ENCODE assay signal across 8 mouse cellular contexts in the genomic region with DNA sequence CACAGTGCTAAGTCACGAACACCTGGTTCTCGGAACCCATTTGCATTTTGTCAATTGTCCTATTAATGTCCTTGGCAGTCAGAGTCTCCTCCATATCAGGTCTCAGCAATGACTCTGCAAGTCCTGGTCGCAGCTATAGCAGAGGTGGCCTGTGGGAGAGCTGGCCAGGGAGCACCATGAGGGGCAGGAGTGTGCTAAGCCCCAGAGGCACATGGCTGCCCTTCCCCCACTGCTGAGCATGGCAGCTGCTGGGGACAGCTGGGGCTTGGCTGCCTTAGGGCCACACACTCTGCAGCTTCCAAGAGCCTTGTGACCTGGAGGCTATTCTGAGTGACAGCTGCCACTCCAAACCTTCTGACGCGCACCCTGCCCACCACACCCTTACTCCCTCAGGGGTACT. TPM values are rescaled to one million over a fixed set of nuclear protein-coding genes. Genes with fewer than 3 reads are reported as not detected.
A peak's percentile ranks its signal among the peaks of the same experiment; 100 is the strongest.
DNase-seq lines count a peak whose midpoint lies in the region; ATAC-seq and TF ChIP-seq lines count a peak whose summit lies in the region.

No protein-coding gene starts in this region.

- TF ChIP-seq POLR2A in CH12.LX (IDR thresholded peaks at IDR 0.05; ENCODE audit: low read depth, low read length): no peak
- TF ChIP-seq POLR2A in limb, embryonic 14.5 days (IDR thresholded peaks at IDR 0.05; ENCODE audit: borderline replicate concordance, extremely low read depth, insufficient read depth, insufficient read length): no peak

- peak; percentile 43 for ATAC-seq in limb, embryonic 14.5 days (ENCODE audit: low FRiP score, low read depth)

- H3K79me2 ChIP-seq in CH12.LX (replicated peaks; ENCODE audit: control insufficient read depth, extremely low read depth, insufficient read depth, poor library complexity, severe bottlenecking): no peaks in the 10 kb centered on the region

- peaks cover 7% of the 10 kb centered on the region for H3K9me3 ChIP-seq in CH12.LX (replicated peaks; ENCODE audit: low read length)
- H3K9me3 ChIP-seq in limb, embryonic 14.5 days (ENCODE audit: control insufficient read depth, low read length): no peaks in the 10 kb centered on the region

- peak; percentile 17 to 20 for DNase-seq in heart, adult 18-20 months
- no peak for DNase-seq in heart, adult 8-10 months (ENCODE audit: low spot score)
- DNase-seq in CH12.LX (ENCODE audit: extremely low read depth): peak; percentile 21
- DNase-seq in gastrocnemius, adult 8-10 months (ENCODE audit: low spot score in 2 of 2): peak; percentile 74 to 84
- peak; percentile 32 for DNase-seq in limb, embryonic 14.5 days (ENCODE audit: low spot score)
- no peak for DNase-seq in adrenal gland, adult (ENCODE audit: inconsistent age in 2 of 2, low spot score in 1 of 2)
- DNase-seq in urinary bladder, postnatal 10 days (ENCODE audit: low spot score): no peak
- DNase-seq in adrenal gland, postnatal 25 days: no peak

- H3K27ac ChIP-seq in CH12.LX (ENCODE audit: insufficient read depth, low read depth): no peak overlapping the region
- H3K27ac ChIP-seq in limb, embryonic 14.5 days (replicated peaks; ENCODE audit: low read depth, low read length): no peak overlapping the region

- no peaks in the 10 kb centered on the region for H3K36me3 ChIP-seq in CH12.LX (replicated peaks in 1 of 2; ENCODE audit: control insufficient read depth in 1 of 2, insufficient read depth in 1 of 2, low read length in 1 of 2)
- no peaks in the 10 kb centered on the region for H3K36me3 ChIP-seq in limb, embryonic 14.5 days (ENCODE audit: control insufficient read depth, insufficient read depth, low read length)

- peaks cover 7 to 34% of the 10 kb centered on the region in 2 experiments for H3K4me1 ChIP-seq in CH12.LX (ENCODE audit: control insufficient read depth in 1 of 2, insufficient read depth in 2 of 2)
- H3K4me1 ChIP-seq in limb, embryonic 14.5 days (ENCODE audit: control insufficient read depth, insufficient read depth, low read length): peaks cover 10% of the 10 kb centered on the region

- in situ Hi-C loops in CH12.LX (cut with MboI; ENCODE audit: low pct_ligation_motif_present, low pct_unique_long_range_greater_than_20kb, low sequenced_read_pairs): loop anchor here (10.0 kb wide), 1 partner anchor 365 kb away; no protein-coding TSS in a partner anchor

- no peak overlapping the region for H3K9ac ChIP-seq in CH12.LX (ENCODE audit: insufficient read depth, low read depth)
- no peak overlapping the region for H3K9ac ChIP-seq in limb, embryonic 14.5 days (ENCODE audit: low read depth, low read length, severe bottlenecking)

- TF ChIP-seq RAD21 in CH12.LX (IDR thresholded peaks at IDR 0.05; ENCODE audit: low read depth, low read length): no peak

- no peak for TF ChIP-seq EP300 in CH12.LX (IDR thresholded peaks at IDR 0.05; ENCODE audit: low read length)

- no peak overlapping the region for H3K4me2 ChIP-seq in CH12.LX (ENCODE audit: insufficient read depth, low read depth, poor library complexity, severe bottlenecking)
- no peak overlapping the region for H3K4me2 ChIP-seq in limb, embryonic 14.5 days (replicated peaks; ENCODE audit: low read depth, low read length, severe bottlenecking)

- no peak for TF ChIP-seq CTCF in CH12.LX (conservative IDR thresholded peaks at IDR 0.05 in 1 of 2, IDR thresholded peaks at IDR 0.05 in 1 of 2; ENCODE audit: low read depth in 2 of 2, low read length in 2 of 2)

- dilution Hi-C loops in CH12.LX (cut with MboI; ENCODE audit: extremely low pct_ligation_motif_present, extremely low pct_unique_long_range_greater_than_20kb, low sequenced_read_pairs): no loop called here

- WGBS in limb, embryonic 14.5 days: 58% methylated on average over 5 of the region's 5 CpGs

- H3K4me3 ChIP-seq in CH12.LX (replicated peaks in 1 of 3; ENCODE audit: low read depth in 2 of 3, low read length in 2 of 3, poor library complexity in 1 of 3): no peak overlapping the region
- no peak overlapping the region for H3K4me3 ChIP-seq in limb, embryonic 14.5 days (replicated peaks; ENCODE audit: low read length)

- no peaks in the 10 kb centered on the region for H3K27me3 ChIP-seq in CH12.LX (replicated peaks)
- H3K27me3 ChIP-seq in limb, embryonic 14.5 days (ENCODE audit: control insufficient read depth, insufficient read depth, low read length): no peaks in the 10 kb centered on the region

TF ChIP-seq in CH12.LX, 34 proteins besides CTCF, POLR2A, EP300 and RAD21:
- no peak for TF ChIP-seq KAT2A (IDR thresholded peaks at IDR 0.05; ENCODE audit: insufficient replicate concordance, low read length)
- peak; percentile 56; the same call in 1 of the 2 replicates for TF ChIP-seq MAX (IDR thresholded peaks at IDR 0.05; ENCODE audit: low read length)
- no peak for TF ChIP-seq ZKSCAN1 (IDR thresholded peaks at IDR 0.05; ENCODE audit: borderline replicate concordance, low read depth, low read length)
- TF ChIP-seq MYC (IDR thresholded peaks at IDR 0.05; ENCODE audit: low read depth, low read length): peak; percentile 28; the same call in 1 of the 2 replicates
- 0 out of 2 replicates have a peak, but pooled peaks have one; percentile 16 for TF ChIP-seq CHD2 (IDR thresholded peaks at IDR 0.05; ENCODE audit: low read length)
- TF ChIP-seq JUND (conservative IDR thresholded peaks at IDR 0.05; ENCODE audit: low read depth, low read length): no peak
TF ChIP-seq in CH12.LX: peak in this region for 3.

RNA-seq across cellular contexts. Expression of gene Fam120a, which starts 52.3 kb away (rescaled TPM):
- total RNA-seq in heart, adult 18-20 months (2021): 100 to 1,000 TPM; 102 to 104 TPM
- total RNA-seq in heart, adult 8-10 months (2022): 100 to 1,000 TPM in 3 of 4 experiments, 10 to 100 TPM in 1; 97.4 to 114 (median 105) TPM
- 82.6 and 83.2 TPM in 2 replicates for total RNA-seq in CH12.LX (2012; rRNA removed)
- 70.0 and 74.9 TPM in 2 replicates for total RNA-seq in CH12.LX (2014; rRNA removed)
- polyA plus RNA-seq in CH12.LX (2012; ENCODE audit: insufficient read length, low read depth): 116 and 122 TPM in 2 replicates
- total RNA-seq in gastrocnemius, adult 8-10 months (2022): 100 to 1,000 TPM; 110 to 144 (median 118) TPM
- 104 and 111 TPM in 2 replicates for polyA plus RNA-seq in limb, embryonic 14.5 days (2012; rRNA removed)
- 37.1 and 37.6 TPM in 2 replicates for polyA plus RNA-seq in limb, embryonic 14.5 days (2014; fragmentation: Nextera tagmentation; extraction: Ambion mirVana)
- total RNA-seq in adrenal gland, postnatal 25 days (2021): 189 TPM in 2 replicates

Comparison
In these comparisons a context has a peak if more than half of its experiments do, and no peak if none do; other contexts are left out.
1. DNase-seq: peak in heart, adult 18-20 months (2 of 2), CH12.LX (single experiment), gastrocnemius, adult 8-10 months (2 of 2) and limb, embryonic 14.5 days (single experiment); none in heart, adult 8-10 months (single experiment), adrenal gland, adult (0 of 2), urinary bladder, postnatal 10 days (single experiment) and adrenal gland, postnatal 25 days (single experiment).